Mouse (Mus musculus) layer of hippocampus, adult 8-10 months (tissue): ENCODE results near the gene Reps1. TPM values are rescaled to one million over a fixed set of nuclear protein-coding genes. Genes with fewer than 3 reads are reported as not detected.
"Not testable (repeated sequence)": the region's sequence is repeated elsewhere in the genome, so short reads cannot be mapped to it uniquely, and the experiment has no call there.

ENCODE experiments used
- DNase-seq, 2 experiments: peaks; one replicate each; pipeline ENCODE4 v3.0.0; 2022; ENCODE audit warnings: low spot score in 2 of 2
- total RNA-seq, 4 experiments: library from RNA; stranded (reverse); gene quantifications; 2 replicates each; pipeline ENCODE4 v1.2.4; 2022

Reps1 gene
- total RNA-seq, 4 experiments from 2014 or later = 75.5 to 85.7 (median 80.8) TPM

- not testable (repeated sequence) for DNase-seq
Observed at GRCm38 (mm10) chr10:18138853-18139503, 83.3 kb downstream of the Reps1 start.

- DNase-seq = no peak
Observed at GRCm38 (mm10) chr10:18139615-18140014, 84.0 kb downstream of the Reps1 start.

DNA sequence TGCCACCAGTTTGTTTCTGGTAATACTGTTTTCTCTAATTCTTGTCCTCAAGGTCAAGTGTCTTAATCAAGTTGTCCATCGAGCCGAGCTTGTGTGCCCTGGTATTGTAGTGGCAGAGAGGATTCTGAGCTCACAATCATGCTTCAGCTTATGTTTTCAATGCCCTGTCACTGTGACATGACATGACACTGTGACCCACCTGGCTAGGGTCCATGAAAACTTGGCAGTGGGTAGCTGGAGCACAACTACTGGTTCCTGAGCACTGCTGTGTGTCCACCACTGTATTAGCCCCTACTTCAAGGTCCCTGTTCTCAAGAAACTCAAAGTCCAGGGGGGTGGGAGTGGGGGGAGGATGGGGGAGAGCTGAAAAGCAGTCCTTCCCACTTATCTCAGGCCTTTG lies 85.7 kb downstream of the Reps1 start:
- DNase-seq = no peak

DNA sequence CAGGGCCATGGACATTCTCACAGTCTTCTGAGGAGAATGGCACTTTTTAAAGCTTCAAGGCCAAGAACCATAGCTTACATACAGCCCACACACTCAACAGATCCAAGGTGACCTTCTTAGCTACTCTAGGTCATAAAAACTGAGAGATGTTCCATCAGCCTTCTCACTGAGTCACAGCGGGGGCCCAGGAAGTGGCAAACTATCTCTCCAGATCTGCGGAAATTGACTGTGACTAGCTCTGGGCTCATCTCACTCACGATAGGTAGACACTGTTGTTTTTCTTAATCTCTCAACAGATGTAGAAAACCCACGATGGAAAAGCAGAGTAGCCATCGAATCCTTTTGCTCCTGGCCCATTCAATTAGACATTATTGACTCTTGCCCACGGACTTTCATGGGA lies 86.6 kb downstream of the Reps1 start:
- DNase-seq = no peak

DNA sequence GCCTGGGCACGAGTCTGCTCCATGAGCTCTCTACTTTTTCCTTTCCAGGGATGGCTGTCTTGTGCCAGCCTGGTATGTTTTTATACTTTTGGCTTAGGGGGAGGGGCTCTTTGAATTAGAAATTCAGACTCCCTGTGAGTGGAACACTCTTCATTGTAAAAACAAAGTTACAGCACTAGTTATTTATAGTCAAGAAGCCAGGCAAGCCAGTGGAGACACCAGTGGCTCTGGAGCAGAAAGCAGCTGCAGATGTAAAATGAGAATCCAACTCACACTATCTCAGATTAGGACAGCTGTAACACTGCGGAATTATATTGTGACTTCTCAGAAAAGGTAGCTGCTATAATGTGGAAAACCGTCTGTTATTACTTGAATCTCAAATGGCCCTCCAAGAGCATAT lies 91.6 kb downstream of the Reps1 start:
- DNase-seq = no peak

- DNase-seq = no peak
Observed at GRCm38 (mm10) chr10:18162435-18162971, 106.8 kb downstream of the Reps1 start.

Other genes with a start within 250 kb of the Reps1 start
- gene Heca, start 107.8 kb upstream of the Reps1 start, total RNA-seq = 10 to 100 TPM; 29.8 to 32.3 (median 30.1) TPM
- 10 to 100 TPM; 21.8 to 36.0 (median 28.9) TPM for gene Abracl, start 32.6 kb upstream of the Reps1 start, total RNA-seq
- gene Ect2l, start 155.0 kb downstream of the Reps1 start, total RNA-seq = under 1 TPM in 3 of 4 experiments, not detected in 1; 0.59 to 0.73 (median 0.66) TPM
- 10 to 100 TPM; 27.5 to 41.9 (median 33.9) TPM for gene Ccdc28a, start 179.1 kb downstream of the Reps1 start, total RNA-seq